Mouse (Mus musculus) adrenal gland, postnatal 14 days (tissue): ENCODE results near the gene Stambpl1. TPM values are rescaled to one million over a fixed set of nuclear protein-coding genes. Genes with fewer than 3 reads are reported as not detected.
A peak's percentile ranks its signal among the peaks of the same experiment; 100 is the strongest.

Source experiments
- DNase-seq: peaks from one replicate; pipeline ENCODE4 v3.0.0; 2021; ENCODE audit warnings: mixed read lengths
- total RNA-seq: library from RNA; stranded (reverse); gene quantifications from 2 replicates; pipeline ENCODE4 v1.2.3, GENCODE M21; 2021

The Stambpl1 gene
- total RNA-seq, 1 experiment from 2014 or later, result 5.6 TPM

DNA sequence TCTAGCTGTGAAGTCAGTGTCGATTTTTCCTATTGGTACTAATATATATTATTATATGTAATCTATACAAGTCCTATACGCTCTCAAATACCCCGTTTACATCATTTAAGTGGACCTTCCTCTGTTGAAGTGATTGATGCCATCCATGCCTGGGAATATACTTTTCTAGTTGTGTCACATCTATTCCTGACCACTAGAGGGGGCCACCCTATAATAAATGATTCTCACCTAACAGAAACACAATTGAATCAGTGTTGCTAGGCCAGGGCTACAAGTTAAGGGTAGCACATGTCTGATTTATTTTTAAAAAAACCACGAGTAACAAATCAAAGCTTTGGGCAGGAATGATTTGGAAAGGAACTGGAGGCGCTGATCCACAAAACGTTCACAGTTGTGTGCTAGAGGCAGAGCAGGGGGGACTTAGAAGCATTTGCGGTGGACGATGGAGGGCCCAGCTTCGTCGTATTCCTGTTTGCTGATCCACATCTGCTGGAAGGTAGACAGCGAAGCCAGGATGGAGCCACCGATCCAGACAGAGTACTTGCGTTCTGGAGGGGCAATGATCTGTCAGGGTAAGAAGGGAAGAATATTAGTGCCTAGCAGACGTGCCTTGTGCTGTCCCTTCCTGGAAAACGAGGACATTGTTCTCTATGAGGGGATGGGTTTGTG is 49.4 kb downstream of the Stambpl1 start:
- peak; percentile 43 for DNase-seq

DNA sequence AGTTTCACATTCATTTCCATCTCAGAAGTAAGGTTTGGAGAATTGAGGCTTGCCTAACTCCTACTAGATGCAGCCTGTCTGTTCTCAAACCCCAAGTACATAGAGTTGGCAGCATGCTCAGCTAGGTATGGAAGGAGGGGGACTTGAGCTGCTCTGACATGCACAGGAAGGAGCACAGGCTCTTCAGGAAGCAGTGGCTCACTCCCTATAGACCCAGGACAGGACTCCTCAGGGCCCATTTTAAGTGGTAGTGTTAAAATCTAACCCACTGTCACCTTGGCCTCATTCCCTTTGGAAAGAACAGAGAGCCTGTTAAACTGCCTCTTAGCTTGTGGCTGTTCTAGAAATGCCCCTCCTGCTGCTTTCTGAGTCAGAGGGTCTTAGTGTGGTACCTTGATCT is 50.9 kb downstream of the Stambpl1 start:
- DNase-seq, result no peak

DNA sequence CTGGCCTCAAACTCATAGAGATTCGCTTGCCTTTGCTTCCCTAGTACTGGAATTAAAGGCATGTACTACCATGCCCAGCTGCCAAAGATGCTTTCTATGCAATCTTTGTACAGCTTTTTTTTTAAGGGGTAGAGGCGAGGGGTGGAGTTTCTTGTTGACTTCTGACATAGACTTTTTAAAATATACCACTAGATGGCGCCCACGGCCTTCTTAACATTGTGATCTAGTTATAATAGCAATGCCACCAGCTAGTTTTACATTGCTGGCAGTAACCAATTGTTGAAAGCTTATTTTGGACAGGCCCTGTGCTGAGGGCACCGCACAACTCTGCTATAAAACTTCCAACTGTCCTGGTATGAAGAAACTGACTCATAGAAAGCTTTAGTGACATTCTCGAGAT is 52.0 kb downstream of the Stambpl1 start:
- DNase-seq, result peak; percentile 71

DNA sequence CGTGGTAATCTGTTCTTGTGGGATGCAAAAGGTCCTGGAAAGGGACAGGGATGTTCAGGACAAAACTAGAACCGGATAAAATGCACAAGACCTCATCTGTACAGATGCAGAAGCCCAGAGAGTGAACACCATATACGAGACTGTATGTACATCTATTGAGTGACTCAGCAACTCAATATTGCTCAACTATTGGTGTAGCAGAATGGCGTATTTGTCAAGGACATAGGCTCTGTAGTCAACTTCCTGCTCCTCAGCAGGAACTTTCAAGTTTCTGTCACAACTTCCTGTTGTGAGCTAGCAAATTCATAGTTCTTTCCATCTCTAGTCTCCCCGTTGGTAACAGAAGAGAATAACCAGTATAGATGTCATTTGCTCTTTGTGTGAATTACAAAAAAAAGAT is 56.5 kb downstream of the Stambpl1 start:
- no peak for DNase-seq

DNA sequence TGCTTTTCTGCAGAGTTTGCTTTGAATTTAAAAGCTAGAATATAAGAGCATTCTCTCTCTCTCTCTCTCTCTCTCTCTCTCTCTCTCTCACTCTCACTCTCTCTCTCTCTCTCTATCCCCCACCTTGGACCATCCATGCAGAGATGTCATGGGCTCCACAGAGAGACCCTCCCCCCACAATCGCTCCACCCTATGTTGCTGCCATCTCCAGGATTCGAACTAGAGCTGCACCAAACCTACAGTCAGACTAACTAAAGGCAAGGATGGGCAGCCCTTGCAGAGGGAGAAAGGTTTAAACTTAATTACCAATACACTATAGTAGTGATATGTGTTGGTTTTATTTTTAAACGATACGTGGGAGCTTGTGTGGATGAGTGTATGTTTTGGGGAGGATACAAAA is 58.6 kb downstream of the Stambpl1 start:
- no peak for DNase-seq

DNA sequence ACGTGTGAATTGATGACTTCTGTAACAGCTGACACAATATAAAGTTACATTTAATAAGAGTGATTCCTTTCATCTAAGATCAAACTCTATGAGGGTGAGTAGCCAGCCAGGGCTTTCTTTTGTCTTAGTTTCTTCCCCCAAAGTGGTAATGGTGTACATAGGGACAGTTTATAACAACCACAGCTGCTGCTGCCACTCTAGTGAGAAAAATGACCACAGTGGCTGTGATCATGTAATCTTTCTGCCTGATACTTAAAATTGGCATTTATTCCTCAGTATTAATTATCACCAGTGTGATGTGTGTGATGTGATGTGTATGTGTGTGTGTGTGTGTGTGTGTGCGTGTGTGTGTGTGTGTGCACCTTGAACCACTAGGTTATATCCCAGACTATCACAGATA is 59.9 kb downstream of the Stambpl1 start:
- DNase-seq, result no peak

DNA sequence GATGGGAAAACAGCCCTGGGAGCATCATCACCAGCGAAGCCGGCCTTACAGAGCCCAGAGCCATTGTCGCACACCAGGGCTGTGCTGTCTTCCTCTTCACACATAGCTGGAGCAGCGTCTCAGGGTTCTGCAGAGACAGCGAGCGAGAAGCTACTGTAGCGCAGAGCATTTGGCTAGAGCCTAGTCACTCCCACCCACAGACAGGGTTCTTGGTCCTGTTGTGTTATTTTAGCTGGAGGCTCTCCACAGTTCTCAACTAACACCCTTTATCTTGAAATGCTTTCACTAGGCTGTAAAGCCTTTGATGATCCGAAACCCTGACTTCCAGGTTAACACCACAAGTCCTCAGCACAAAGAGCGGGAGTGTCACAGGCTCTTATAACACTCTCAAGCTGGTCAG is 60.4 kb downstream of the Stambpl1 start:
- DNase-seq, result no peak

DNA sequence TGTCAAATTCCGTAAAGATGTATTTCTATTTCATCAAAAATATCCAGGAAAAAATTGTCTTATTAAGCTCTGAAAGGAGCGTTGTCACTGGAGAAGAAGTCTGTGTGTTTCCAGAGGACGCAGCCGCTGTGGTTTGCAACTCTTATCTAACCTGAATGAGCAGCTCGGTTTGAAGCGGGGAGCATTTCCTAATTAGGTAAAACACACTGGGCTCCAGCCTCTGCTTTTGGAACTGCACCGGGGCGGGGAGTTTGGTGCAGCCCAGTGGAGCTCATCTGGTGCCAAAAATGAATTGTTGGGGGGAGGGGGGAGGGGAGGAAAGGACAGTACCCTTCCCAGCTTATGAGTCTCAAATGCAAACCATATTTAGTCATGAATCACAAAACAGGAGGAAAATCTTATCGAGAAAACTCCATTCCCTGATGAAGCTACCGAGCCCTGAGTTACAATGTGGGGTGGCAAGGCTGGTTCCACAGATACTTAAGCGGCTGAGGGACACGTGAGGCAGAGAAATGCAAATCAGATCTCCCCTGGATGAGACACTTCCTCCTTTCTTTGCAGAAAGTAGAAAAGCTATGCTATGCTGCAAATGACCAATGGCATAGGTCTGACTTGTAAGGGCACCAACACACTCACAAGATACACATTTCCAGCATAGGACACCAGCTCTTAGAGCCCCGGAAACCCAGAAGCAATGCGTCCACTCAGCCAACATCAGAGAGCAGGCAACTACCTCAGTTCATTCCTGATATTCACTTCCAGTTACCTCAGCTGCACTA is 62.3 kb downstream of the Stambpl1 start:
- DNase-seq, result peak; percentile 25

DNA sequence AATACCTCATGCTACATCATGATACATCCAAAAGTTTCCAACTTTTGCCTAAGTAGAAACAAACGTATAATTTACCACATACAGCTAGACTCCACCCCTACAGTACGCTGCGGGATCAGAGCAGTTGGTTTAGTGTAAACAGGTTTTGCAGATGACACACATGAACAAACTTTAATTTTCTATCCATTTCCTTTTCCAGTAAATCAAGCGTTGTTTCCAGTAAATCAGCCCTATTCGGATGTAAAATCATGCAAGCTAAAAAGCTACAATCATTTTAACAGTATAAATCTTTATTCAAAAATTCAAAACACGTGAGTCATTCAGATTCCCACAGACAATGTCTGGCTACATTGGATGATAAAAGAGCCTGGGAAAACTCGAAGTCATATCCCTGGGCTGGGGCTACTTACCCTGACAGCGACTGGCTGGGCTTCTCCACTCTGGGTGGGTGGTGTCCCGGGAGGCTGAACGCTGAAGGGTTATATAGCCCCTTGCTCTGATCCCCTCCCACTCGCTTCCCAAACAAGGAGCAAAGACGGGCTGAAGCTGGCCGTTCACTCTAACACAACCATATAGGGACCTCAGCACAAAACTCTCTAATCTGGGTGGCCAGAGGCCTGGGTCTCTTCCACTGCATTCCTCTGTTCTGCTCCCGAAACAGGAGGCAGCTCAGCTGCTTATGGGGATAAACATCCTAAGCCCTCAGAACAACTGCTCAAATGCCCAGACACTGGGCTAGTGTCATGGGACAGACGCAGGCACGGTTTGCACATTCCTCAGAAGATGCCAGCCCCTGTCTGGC is 63.1 kb downstream of the Stambpl1 start, which contains the start of gene Acta2:
Gene Acta2 (minus strand): TSS at position 711 of the 802 bp plus-strand sequence.
- DNase-seq, result no peak

DNA sequence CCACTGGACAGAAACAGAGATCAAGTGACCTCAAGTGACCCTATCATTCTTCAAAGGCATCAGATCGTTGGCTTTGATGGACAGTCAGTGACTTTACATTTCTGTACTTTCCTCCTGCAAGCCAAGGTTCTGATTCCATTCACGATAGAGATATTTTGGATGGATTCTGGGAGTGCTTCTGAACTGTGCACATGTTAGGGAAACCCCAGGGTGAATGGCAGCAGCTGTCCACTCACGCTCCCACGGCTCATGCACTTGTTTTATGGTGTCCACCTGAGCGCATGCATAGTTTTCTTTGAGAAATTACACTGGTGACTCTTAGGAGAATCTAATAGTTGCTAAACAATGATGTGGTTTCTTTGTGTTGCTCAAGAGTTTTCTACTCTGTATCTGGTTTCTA is 64.1 kb downstream of the Stambpl1 start:
- no peak for DNase-seq

DNA sequence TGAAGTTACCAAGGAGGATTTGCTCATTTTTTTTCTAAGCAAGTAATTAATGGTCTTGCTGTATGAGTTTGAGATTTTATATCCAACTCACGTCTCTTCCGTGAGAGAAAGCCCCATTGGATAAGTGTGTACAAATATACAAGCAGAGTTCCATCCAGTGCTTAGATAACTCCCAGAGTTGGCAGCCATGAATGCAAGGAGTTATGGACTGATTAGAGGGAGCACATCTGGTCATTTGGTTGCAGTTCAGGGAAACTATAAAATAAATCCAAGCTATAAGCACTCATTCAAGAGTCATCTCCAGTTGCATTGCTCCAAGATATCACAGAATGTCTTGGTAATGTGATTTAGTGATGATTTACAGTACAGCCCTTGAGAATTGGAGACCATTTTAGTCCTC is 64.9 kb downstream of the Stambpl1 start:
- no peak for DNase-seq

DNA sequence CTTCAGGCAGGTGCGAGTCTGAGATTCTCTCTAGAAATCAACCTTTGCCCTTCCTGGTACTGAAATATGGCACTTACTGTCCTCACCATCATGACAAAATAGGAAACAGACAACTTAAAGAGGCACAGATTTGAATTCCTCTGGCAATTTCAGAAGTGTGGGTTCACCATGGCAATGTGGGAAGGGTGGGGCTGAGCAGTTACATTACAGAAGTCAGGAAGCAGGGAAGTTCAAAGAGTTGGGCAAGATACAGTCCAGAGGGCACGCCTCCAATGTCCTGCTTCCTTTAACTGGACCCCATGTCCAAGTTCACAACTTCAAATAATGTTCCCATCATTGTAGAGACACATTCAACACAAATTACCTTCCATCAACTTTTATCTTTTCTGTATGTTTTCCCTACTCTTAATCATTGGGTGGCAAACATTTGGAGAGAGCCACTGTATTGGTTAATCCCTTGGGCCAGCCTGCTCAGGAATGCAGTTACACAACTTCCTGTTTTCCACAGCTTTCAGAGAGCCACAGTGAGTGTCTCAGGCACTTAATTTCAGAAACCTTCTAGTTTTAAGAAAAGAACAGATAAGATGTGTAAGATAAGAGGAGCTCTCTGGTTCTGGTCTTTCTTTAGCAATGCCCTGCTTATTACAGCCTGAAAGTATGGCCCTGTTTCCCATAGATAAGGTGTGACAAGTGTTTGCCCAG is 70.4 kb downstream of the Stambpl1 start:
- DNase-seq, result no peak

DNA sequence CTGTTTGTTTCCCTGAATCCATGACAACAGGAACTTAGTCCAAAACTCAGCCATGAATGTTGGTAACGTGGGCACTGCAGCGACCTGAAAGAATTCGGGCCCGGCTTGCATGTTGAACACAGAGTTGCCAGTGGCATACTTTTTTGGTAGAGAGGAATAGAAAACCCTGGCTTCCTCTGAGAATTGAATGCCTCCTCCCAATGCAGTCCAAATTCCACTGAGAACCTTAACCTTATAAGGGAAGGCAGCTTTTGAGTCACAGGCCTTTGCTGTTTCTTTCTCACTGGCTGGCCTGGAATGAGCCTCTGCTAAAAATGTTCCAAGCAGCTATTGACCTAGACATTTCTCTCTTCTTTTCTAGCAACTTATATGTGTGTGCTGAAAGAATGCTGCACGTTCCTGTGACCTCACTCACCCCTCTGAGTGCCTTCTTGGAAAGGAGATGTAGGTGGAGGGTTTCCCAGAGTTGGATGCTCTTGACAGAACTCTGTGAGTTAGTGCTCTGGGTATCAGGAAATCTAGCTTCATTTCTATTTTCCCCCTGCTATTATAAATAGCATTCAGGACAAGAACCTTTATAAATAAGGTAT is 73.7 kb downstream of the Stambpl1 start:
- DNase-seq, result peak; percentile 14

DNA sequence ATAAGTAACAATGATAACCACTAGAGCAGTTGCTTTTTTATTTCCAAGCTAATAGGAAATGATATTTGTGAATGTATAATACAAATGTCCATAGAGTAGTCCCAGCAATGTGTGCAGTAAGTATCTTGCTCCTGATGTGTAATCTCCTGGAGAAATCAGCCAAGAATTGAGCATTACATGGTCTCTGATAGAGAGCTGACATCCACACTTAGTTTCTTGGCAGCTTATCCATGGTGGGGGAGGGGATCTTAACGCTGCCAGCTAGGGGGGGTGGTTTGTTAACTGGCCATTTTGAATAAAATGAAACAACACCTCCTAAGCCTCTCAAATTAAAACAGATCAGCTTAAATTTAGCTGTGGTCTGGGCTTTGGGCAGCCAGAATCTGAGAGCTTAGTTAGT is 77.0 kb downstream of the Stambpl1 start:
- DNase-seq, result no peak

DNA sequence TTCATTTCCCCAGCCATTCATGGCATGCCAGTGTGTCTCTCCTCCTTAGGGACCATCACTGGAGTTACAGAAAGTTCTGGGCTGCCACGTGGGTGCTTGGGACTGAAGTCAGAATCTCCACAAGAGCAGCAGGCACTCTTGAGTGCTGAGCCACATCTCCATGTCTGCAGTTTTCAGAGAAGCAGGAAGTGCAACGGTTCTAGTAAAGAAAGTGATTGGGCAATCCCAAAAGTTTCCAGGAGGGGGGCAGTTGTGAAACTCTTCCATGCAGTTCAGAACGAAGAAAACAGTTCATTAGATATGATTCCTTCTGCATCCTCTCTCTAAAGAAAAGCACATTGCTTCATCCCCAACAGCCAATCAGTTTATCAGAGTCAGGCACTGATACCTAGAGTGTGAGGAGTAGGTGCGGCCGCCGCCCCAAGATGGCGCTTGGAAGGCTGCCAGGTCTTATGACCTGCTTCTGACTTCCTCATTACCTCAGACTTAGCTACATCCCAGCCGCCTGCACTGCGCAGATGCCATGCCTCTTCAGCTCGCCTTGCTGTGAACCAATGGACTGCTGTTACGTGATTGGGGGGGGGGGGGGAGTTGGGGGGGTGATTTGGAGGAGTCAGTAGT is 78.2 kb downstream of the Stambpl1 start:
- DNase-seq, result peak; percentile 23

DNA sequence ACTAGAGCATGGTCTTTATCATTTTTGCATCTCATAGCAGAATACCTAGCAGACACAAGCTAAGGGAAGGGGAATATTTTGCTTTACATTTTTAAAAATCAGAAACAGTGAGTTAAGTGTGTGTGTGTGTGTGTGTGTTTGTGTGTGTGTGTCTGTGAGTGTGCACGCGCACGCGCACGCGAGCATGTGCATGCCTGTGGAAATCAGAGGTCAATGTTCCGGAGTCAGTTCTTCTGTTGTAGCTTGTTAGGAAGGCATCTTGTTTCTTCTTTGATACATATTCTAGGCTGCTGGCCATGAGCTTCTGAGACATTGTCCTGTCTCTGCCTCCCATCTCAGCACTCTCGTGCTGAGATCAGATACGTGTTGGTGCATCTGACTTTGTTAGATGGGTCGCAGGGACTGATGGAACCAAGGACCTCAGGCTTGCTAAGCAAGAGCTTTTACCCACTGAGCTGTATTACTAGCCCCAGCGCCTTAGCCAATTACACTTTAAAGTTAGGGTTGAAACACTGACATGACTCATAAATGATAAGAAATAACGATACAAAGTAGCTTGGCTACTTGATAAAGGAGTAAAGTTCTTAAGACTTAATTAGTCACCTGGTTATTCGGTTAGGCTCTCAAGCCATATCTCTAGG is 78.9 kb downstream of the Stambpl1 start:
- DNase-seq, result no peak

DNA sequence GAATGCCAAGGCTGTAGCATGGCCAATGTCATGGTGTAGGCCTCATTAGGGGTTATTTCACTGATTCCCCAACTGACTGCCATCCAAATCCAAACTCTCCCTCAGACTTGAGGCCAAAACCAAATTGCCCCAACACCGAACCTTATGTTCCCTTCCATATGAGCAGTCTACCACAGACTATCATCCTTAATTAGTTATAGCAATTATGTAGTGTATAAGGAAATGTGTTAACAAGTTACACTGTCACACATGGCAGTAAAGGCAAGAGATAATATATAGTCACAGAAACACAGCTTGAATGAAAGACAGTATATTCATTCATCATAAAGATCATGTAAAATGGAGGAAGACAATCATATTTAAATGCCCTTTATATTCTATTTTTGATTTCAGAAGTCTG is 81.0 kb downstream of the Stambpl1 start:
- no peak for DNase-seq

DNA sequence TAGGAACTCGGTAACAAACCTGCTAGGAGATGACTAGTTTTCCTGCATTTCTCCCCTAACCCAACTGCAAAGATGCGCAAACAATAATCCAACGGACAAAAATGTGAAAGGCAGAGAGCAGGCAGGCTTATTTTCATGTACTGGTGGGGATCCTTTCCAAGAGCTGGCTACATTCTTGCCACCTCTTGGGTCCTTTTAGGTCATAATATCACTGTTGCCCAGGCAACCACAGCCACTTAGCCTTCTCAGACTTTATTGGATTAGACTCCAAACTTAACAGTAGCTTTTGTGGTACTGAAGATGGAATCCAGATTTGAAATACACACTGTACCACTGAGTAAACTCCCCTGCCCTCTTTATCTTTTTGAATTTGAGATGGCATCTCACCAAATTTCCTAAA is 86.0 kb downstream of the Stambpl1 start:
- no peak for DNase-seq

DNA sequence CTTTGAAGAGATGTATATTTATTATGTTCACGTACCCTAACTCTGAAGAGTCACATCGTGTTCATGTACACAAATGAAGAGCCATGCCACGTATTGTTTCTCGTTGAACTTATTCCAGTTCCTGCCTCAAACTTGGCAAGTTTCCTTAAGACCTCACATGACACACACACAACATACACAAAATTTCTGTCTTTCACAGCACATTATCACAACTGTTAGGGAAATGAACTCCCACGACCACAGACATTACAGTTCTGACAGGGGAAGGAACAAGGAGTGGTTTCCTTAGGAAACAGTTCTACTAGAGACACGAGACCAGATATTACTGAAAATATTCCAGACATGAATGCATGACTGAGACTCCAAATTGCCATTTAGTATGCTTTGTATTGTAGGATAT is 91.6 kb downstream of the Stambpl1 start:
- no peak for DNase-seq

DNA sequence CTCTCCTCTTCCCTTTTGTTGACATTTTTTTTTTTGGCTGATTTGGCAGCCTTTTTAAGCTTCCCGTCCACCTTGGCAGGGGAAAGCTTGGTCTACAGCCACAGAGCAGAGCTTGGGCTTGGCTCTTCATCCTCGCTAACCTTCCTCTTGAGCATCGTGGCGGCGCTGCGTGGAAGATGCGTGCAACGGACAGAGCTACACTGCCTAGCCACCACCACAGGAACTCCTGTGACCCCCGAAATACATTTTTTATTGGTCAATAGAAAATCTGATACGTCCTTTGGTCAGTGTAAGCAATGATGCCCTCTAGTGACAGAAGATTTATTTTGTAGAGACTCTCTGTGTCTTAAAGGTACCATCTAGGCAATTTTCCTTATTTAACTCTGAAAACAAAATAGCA is 92.4 kb downstream of the Stambpl1 start:
- no peak for DNase-seq

DNA sequence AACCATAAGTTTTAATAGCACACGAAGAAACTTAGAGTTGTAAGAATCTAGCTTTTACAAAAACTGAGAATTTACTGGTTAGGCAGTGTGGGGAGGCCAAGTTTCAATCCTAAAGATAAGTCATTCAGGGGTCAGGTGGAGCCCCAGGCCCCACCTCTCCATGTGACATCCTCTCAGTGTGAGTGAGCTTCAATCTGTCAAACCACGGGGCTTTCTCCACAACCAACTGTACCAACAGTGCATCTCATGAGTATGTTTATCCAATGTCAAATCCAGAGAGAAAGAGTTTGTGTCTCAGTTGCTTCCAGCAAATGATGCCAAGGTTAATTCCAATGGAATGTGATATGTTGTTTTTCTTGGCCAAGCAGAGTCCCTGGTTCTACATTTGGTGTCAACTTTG is 92.8 kb downstream of the Stambpl1 start:
- DNase-seq, result no peak
